Mouse (Mus musculus): ENCODE measurements around the gene Gpd1l. TPM values are rescaled to one million over a fixed set of nuclear protein-coding genes. Genes with fewer than 3 reads are reported as not detected.
A peak's percentile ranks its signal among the peaks of the same experiment; 100 is the strongest.
"Not testable (repeated sequence)": the region's sequence is repeated elsewhere in the genome, so short reads cannot be mapped to it uniquely, and the experiment has no call there.

Gpd1l gene
- 10 to 100 TPM; 38.0 to 38.9 TPM for total RNA-seq (2021)
- long read RNA-seq, experiment 1, full-length matches to known transcripts, result 22 of 46 reads
- long read RNA-seq, experiment 1, partial matches to known transcripts, result 0 of 46 reads
- long read RNA-seq, experiment 1, other reads (novel, unspliced or antisense), result 24 of 46 reads
- long read RNA-seq, experiment 2, full-length matches to known transcripts, result 8 of 42 reads
- long read RNA-seq, experiment 2, partial matches to known transcripts, result 4 of 42 reads
- long read RNA-seq, experiment 2, other reads (novel, unspliced or antisense), result 30 of 42 reads

- intact Hi-C loops (cut with DNase I), result loop anchor here (2.0 kb wide), 1 partner anchor 21 kb away; no protein-coding TSS in a partner anchor
Measured at GRCm38 (mm10) chr9:114933723-114934171, at the start of gene Gpd1l. Gene Gpd1l (minus strand): TSS chr9:114933987.

GRCm38 (mm10) chr9:114982689-114983360 is 49.0 kb upstream of the Gpd1l start, which contains the start of gene Rps27rt:
Gene Rps27rt (minus strand): TSS chr9:114982739.
- DNase-seq, result no peak
- intact Hi-C loops (cut with DNase I), result no loop called here

More at GRCm38 (mm10) chr9:114933723-114934171, at the start of gene Gpd1l:
- peak; percentile 97 to 98 for DNase-seq

GRCm38 (mm10) chr9:114979969-114980368 is 46.2 kb upstream of the Gpd1l start:
- intact Hi-C loops (cut with DNase I), result no loop called here
- no peak for DNase-seq

GRCm38 (mm10) chr9:114978281-114979111 is 44.7 kb upstream of the Gpd1l start, which contains the start of gene Osbpl10:
Gene Osbpl10 (plus strand): TSS chr9:114978569.
- intact Hi-C loops (cut with DNase I), result no loop called here
- DNase-seq, result peak; percentile 86 to 89

- intact Hi-C loops (cut with DNase I), result no loop called here
Measured at GRCm38 (mm10) chr9:114977461-114978280, 43.9 kb upstream of the Gpd1l start.

GRCm38 (mm10) chr9:114966286-114966685 is 32.5 kb upstream of the Gpd1l start:
- DNase-seq; intact Hi-C loops (cut with DNase I): not testable (repeated sequence)

More at GRCm38 (mm10) chr9:114977461-114978280, 43.9 kb upstream of the Gpd1l start:
- DNase-seq, result no peak

- DNase-seq, result no peak
- intact Hi-C loops (cut with DNase I), result no loop called here
Measured at GRCm38 (mm10) chr9:114964093-114964492, 30.3 kb upstream of the Gpd1l start.

- intact Hi-C loops (cut with DNase I), result no loop called here
- DNase-seq, result no peak
Measured at GRCm38 (mm10) chr9:114960844-114961243, 27.1 kb upstream of the Gpd1l start.

GRCm38 (mm10) chr9:114960043-114960789 is 26.4 kb upstream of the Gpd1l start:
- peak; percentile 24 to 47 for DNase-seq
- intact Hi-C loops (cut with DNase I), result no loop called here

- peak; percentile 17 to 47 for DNase-seq
- intact Hi-C loops (cut with DNase I), result loop anchor here (1.0 to 2.0 kb wide), 2 partner anchors 44 to 158 kb away; no protein-coding TSS in a partner anchor
Measured at GRCm38 (mm10) chr9:114956945-114957344, 23.2 kb upstream of the Gpd1l start.

- intact Hi-C loops (cut with DNase I), result loop anchor here (2.0 kb wide), 1 partner anchor 21 kb away; no protein-coding TSS in a partner anchor
- no peak for DNase-seq
Measured at GRCm38 (mm10) chr9:114955340-114955739, 21.6 kb upstream of the Gpd1l start.

GRCm38 (mm10) chr9:114952866-114953265 is 19.1 kb upstream of the Gpd1l start:
- no peak for DNase-seq
- intact Hi-C loops (cut with DNase I), result no loop called here

GRCm38 (mm10) chr9:114948395-114948794 is 14.6 kb upstream of the Gpd1l start:
- DNase-seq, result peak; percentile 13 to 21

GRCm38 (mm10) chr9:114945576-114945975 is 11.8 kb upstream of the Gpd1l start:
- intact Hi-C loops (cut with DNase I), result no loop called here
- DNase-seq, result no peak

More at GRCm38 (mm10) chr9:114948395-114948794, 14.6 kb upstream of the Gpd1l start:
- intact Hi-C loops (cut with DNase I), result no loop called here

GRCm38 (mm10) chr9:114944642-114945041 is 10.9 kb upstream of the Gpd1l start:
- intact Hi-C loops (cut with DNase I), result no loop called here
- no peak for DNase-seq

GRCm38 (mm10) chr9:114936687-114937086 is 2.9 kb upstream of the Gpd1l start:
- intact Hi-C loops (cut with DNase I), result no loop called here
- no peak for DNase-seq

GRCm38 (mm10) chr9:114935321-114935720 is 1.5 kb upstream of the Gpd1l start:
- DNase-seq, result no peak
- intact Hi-C loops (cut with DNase I), result loop anchor here (2.0 kb wide), 1 partner anchor 19 kb away; no protein-coding TSS in a partner anchor

- intact Hi-C loops (cut with DNase I), result loop anchor here (2.0 kb wide), 1 partner anchor 21 kb away; no protein-coding TSS in a partner anchor
- no peak for DNase-seq
Measured at GRCm38 (mm10) chr9:114934231-114934630, 444 bp upstream of the Gpd1l start.

Data from heart, postnatal 14 days (tissue).